Mouse (Mus musculus): ENCODE results near the gene Gjc1.

The Gjc1 gene

DNA sequence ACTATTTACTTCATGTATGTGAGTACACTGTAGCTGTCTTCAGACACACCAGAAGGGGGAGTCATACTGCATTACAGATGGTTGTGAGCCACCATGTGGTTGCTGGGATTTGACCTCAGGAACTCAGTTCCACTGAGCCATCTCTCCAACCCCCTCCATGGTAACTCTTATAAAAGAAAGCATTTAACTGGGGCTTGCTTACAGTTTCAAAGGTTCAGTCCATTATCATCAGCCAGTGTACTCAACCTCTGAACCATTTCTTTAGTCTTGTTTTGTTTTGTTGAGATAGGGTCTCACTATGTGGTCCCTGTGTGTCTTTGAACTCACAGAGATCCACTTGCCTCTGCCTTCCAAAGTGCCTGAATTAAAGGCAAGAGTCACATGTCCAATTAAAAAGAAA lies 4.6 kb downstream of the Gjc1 start:
- no peak for DNase-seq (ENCODE audit: low read depth, low spot score)

DNA sequence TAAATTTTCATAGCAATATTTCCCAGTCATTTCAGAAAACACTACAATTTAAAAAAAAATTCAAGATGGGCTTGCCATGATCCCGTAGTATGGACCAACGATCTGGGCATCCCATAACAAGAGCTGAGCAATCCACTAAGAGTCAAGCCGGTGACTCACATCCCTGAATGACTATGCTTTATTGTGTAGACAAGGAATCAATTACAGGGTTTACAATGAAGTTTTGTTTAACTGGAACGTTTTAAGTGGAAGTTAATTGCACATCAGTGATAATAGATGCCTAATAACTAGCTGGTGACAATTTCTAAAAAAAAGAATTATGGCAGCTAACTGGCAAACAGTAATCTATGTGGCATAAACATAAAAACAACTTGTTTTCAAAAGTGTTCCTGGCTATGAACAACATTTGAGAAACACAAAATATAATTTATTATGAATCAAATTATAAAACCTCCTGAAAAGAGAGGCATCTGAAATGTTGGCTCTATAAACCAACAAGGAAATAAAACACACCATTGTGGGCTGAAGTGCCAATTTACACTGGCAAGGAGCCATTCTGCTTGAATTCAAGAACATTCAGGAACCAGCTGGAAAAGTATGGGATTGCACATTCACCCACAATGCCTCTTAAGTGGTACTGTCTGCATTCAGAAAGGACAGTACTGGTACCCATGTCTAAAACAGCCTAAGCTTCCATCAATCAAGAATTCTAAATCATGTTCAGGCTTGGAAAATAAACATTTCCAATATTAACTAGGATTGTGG lies 8.6 kb downstream of the Gjc1 start:
- DNase-seq (ENCODE audit: low read depth, low spot score): no peak

DNA sequence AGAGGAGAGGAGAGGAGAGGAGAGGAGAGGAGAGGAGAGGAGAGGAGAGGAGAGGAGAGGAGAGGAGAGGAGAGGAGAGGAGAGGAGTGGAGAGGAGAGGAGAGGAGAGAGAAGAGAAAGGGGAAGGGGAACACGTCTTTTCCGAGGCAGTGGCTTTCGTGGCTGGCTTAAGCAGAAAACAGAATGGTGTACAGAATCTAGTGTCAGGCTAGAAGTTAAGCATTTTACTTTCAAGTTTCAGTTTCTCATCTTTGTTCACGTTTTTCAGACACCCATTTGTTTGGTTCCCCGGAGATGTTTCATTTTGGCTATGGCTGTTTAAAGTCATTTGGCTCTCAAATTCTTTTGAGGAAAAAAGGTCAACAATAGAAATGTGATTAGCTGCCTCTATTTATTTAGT lies 11.3 kb downstream of the Gjc1 start:
- DNase-seq (ENCODE audit: low read depth, low spot score): peak; percentile 31

DNA sequence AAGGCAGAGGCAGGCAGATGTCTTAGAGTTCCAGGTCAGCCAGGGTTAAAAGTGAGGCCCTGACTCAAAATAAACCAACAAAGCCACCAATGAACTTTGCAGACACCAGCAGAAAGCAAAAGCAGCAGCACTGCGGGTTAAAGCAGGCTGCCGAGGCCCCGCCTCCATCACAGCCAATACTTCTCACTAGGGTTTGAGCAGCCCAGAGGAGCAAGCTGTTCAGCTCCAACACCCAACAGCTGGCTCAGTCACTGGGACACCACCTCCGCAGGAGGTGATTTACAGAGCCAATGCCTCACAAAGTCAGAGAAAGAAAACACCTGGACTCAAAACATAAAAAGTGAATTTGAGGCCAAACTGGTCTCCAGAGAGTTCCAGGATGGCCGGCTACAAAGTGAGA lies 16.0 kb downstream of the Gjc1 start:
- DNase-seq (ENCODE audit: low read depth, low spot score): peak; percentile 19

- no peak for DNase-seq (ENCODE audit: low read depth, low spot score)
These were observed 25.3 kb downstream of the Gjc1 start for GRCm38 (mm10) chr11:102794157-102794556.

GRCm38 (mm10) chr11:102791682-102792445 lies 27.6 kb downstream of the Gjc1 start:
- no peak for DNase-seq (ENCODE audit: low read depth, low spot score)

DNA sequence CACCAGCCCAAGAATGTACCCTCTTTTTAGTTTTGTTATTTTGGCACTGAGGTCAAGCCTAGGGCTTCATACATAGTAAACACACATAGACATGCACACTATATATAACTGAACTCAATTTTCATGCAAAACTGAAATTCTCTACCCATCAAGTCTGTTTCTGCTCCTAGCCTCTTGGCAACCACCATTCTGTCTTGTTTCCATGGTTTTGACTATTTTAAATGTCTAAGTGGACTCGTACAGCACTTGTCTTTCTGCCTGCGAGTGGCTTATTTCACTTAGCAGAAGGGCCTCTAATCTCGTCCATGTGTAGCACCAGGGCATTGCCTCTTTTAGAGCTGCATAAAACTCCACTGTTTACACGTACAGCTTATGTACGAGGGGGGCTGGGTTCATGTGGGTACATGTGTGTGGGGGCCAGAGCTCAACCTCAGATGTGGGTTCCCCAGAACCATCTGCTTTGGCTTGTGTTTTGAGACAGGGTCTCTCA lies 31.8 kb downstream of the Gjc1 start:
- DNase-seq (ENCODE audit: low read depth, low spot score): no peak

DNA sequence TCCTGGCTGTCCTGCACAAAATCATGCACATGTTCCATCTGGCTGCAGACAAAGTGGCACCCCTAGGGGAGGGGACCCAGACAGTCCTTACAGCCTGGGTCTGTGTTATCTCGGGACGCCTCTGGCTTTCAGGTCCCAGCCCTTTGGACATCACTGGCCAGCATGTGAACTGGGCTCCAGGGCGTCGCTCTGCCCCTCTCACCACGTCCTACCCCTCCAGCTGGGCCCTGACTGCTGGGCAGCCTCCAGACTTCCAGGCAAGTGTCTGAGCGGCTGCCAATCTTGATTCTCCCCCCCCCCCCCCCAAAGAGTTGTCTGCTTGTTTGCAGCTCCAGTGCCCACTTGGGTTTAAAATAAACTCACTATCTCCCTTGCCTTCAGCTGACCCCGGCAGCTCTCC lies 36.1 kb downstream of the Gjc1 start:
- no peak for DNase-seq (ENCODE audit: low read depth, low spot score)

DNA sequence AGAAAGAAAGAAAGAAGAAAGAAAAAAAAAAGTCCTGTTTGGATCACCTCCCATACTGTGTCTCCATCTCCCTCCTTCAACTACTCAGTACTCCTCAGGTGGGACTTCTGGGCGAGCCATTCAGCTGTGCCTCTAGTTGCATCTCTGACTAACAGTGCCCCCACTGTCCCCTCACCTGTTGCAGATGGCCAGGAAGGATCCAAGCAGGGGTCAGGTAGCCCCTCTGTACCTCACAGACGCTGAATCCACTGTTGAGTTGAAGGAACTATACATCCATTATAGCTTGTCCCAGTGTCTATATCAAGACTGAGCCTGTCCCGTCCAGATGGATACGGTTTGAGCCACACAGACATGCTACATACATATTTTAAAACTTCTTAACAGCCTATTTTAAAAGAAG lies 38.0 kb downstream of the Gjc1 start:
- no peak for DNase-seq (ENCODE audit: low read depth, low spot score)

DNA sequence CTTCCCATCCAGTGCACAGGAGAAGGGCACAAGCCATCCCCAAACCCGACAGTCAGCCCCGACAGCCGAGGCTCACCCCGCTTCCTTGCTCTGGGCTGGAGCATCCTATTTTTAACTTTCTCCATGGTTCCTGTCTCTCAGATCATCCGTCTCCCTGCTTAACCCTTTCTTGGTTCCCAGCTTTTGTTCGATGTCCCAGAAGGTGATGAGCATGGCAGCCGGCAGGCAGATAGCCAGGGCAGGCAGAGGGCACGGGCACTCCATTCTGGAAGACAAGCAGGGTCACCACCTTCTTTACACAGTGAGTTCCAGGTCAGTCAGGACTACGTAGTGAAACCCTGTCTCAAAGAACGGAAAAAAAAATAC lies 38.5 kb downstream of the Gjc1 start:
- DNase-seq (ENCODE audit: low read depth, low spot score): no peak

- DNase-seq (ENCODE audit: low read depth, low spot score): no peak
These were observed 39.1 kb downstream of the Gjc1 start for GRCm38 (mm10) chr11:102780271-102780985.

GRCm38 (mm10) chr11:102779824-102780223 lies 39.7 kb downstream of the Gjc1 start:
- no peak for DNase-seq (ENCODE audit: low read depth, low spot score)

DNA sequence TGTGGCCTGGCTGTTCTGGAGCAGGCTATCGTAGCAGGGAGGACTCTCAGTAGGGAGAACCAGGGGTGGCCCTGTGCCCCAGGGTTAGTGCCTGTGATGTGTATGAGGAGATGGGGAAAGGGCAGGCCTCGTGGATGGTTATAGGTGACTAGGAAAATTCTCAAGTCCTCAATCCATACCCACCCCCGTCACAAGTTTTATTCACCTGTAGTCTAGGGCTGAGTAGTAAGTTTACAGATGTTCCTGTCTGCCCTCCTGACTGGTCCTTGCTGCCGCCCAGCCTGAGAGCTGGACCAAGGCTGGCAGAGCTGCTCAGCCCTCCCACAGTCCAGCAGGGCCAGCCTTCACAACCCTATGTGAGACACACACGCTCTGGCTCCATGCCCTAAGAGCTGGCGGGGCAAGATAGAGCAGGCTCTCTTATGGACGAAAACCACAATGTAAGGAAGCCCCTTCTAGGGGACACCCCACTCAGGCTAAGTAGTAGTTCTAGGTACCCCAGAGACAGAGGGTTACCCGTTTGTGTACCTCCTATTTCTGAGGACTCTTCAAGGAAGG lies 40.3 kb downstream of the Gjc1 start:
- DNase-seq (ENCODE audit: low read depth, low spot score): no peak

DNA sequence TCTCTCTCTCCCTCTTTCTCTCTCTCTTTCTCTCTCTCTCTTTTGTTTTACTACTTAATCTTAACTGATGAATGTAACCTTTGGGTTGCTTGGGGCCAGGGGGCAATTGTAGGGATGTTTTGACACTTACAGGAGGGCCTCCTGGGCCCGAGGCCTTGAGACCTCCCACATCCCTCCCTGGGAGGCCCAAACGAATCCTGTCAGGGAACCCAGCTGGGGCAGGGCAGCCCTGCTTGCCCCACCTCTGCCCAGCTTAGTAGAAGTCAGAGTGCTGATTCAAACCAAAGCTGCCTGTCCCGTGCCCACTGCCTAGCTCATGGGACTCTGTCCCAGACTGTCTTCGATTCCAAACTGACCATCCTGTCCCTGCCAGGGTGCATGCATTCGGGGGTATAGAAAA lies 40.9 kb downstream of the Gjc1 start:
- no peak for DNase-seq (ENCODE audit: low read depth, low spot score)

- DNase-seq (ENCODE audit: low read depth, low spot score): no peak
These were observed 41.3 kb downstream of the Gjc1 start for GRCm38 (mm10) chr11:102778165-102778564.

- peak; percentile 41 for DNase-seq (ENCODE audit: low read depth, low spot score)
These were observed 41.9 kb downstream of the Gjc1 start for GRCm38 (mm10) chr11:102777598-102777997.

DNA sequence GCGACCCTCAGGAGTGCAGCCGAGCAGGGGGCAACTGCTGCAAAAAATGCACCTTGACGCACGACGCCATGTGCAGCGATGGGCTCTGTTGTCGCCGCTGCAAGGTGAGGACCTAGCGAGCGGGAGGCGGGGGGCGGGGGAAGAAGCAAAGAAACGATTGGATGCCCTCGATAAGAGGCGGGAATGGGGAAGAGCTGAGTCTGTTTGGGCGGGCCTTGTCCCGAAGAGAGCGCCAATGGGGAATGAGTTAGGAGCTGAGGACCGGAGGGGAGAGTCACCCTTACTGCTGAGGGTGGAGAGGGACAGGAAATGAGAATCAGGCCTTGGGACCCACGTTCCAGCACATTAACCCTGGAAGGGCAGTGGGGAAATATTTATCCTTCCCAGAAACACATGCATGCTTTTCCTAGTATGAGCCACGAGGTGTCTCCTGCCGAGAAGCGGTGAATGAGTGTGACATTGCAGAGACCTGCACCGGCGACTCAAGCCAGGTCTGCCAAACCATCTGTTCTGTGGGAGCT lies 44.8 kb downstream of the Gjc1 start:
- no peak for DNase-seq (ENCODE audit: low read depth, low spot score)

DNA sequence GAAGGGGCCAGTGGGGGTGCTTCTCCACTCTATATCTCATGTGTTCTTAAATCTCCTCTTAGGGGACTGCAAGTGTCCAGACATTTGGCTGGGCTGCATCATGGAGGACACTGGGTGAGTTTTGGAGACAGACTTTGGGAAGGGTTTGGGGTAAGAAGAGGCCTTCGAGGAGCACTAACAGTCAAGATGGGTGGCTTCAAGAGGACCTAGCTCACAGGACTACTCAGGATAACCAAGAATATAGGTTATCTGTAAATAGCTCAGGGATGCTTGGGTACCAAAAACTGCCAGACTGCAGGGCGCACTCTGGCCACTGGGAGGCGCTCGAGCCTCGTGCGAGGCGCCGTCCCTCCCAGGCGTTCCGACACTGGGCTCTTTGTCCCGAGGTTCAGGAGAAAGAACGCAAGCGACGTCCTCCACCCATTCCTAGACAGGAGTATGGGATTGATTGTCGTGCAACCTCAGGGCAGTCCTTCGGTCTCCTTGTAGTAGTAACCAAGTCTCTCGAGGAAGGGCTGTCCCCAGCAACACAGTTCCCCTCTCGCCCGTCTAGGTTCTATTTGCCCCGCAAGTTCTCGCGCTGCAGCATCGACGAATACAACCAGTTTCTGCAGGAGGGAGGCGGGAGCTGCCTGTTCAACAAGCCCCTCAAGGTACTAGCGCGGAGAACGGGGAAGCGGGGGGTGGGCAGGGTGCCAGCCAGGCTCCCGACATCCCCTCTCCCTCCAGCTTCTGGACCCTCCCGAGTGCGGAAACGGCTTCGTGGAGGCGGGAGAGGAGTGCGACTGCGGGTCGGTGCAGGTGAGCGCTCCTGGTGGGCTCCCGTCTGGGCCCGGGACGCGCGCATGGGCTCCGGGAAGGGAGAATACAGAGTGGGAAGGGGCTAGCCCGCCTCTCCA lies 45.5 kb downstream of the Gjc1 start:
- DNase-seq (ENCODE audit: low read depth, low spot score): peak; percentile 72

DNA sequence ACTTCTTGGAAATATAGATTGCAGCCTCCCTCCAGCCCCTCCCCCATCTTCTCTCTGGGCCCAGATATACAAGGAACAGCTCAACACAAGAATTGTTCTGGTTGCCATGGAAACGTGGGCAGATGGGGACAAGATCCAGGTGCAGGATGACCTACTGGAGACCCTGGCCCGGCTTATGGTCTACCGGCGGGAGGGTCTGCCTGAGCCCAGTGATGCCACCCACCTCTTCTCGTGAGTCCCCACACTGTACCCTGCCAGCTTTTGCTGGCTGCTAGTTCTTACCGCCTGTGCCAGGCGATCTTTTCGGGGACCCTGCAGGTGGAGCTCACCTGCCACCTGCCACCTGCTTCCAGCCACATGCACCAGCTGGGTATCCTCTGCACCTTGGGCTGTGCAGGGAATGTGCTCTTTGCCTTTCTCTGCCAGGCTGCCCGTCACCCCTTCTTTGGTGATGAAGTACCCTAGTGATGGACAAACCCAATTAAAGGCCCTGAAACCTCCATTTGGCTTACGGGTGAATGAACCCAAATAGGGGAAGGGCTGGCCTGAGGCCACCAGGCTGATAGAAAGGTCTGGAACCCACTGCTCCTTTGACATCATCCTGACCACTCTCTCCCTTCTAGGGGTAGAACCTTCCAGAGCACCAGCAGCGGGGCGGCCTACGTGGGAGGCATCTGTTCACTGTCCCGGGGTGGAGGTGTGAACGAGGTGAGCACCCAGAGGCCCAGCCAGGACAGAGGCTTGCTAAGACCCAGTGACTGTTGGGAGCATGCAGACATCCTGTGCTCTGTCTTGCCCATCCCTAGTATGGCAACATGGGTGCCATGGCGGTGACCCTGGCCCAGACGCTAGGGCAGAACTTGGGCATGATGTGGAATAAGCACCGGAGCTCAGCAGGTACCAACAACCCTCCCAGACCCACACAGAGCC lies 46.5 kb downstream of the Gjc1 start:
- DNase-seq (ENCODE audit: low read depth, low spot score): no peak

All from A20 (cell line).